Mouse (Mus musculus) hindbrain, embryonic 14.5 days (tissue): ENCODE results near the gene Tex9. TPM values are rescaled to one million over a fixed set of nuclear protein-coding genes. Genes with fewer than 3 reads are reported as not detected.

Experiments
- ATAC-seq: fragments of 200-750 bp; cut with Nextera tagmentation; 2 replicates; pipeline ENCODE4 v1.8.0; 2017; ENCODE audit warnings: moderate number of reproducible peaks, mild to moderate bottlenecking, moderate TSS enrichment, moderate library complexity; ENCODE audit not compliant: low FRiP score
- DNase-seq: peaks from one replicate; pipeline ENCODE4 v3.0.0-alpha.2; 2015; ENCODE audit warnings: low spot score
- H3K27ac ChIP-seq: fragments of 300-500 bp; sonication (generic); 2 replicates; pipeline ENCODE4 v1.5.1; 2014; ENCODE audit warnings: mild to moderate bottlenecking, moderate library complexity
- H3K27me3 ChIP-seq: fragments of 300-500 bp; sonication (generic); 2 replicates; pipeline ENCODE4 v1.6.1; 2014; ENCODE audit warnings: mild to moderate bottlenecking, low read length, mixed read lengths; ENCODE audit not compliant: control insufficient read depth, insufficient read depth
- H3K36me3 ChIP-seq: fragments of 300-500 bp; sonication (generic); replicated peaks from 2 replicates; pipeline ENCODE4 v1.6.1; 2014; ENCODE audit not compliant: control insufficient read depth, insufficient read depth
- H3K4me1 ChIP-seq: fragments of 300-500 bp; sonication (generic); replicated peaks from 2 replicates; pipeline ENCODE4 v1.6.1; 2014; ENCODE audit warnings: antibody characterized with exemption, low read length, mixed read lengths; ENCODE audit not compliant: control insufficient read depth, insufficient read depth
- H3K4me2 ChIP-seq: fragments of 300-500 bp; sonication (generic); replicated peaks from 2 replicates; pipeline ENCODE4 v1.6.1; 2014; ENCODE audit warnings: mild to moderate bottlenecking, moderate library complexity
- H3K4me3 ChIP-seq: fragments of 300-500 bp; sonication (generic); replicated peaks from 2 replicates; pipeline ENCODE4 v1.5.1; 2014; ENCODE audit warnings: mild to moderate bottlenecking, low read length
- H3K9ac ChIP-seq: fragments of 300-500 bp; sonication (generic); 2 replicates; pipeline ENCODE4 v1.6.1; 2014
- H3K9me3 ChIP-seq: fragments of 300-500 bp; sonication (generic); 2 replicates; pipeline ENCODE4 v1.6.1; 2016; ENCODE audit warnings: low read length; ENCODE audit not compliant: control insufficient read depth
- WGBS: fragments of 180-500 bp; shearing (Covaris S2); extraction: QIAGEN DNeasy Blood & Tissue Kit; methylation state at CpG from one replicate; pipeline ENCODE4 v1.1.7; 2014; 5-methylcytosine and 5-hydroxymethylcytosine counted together
- polyA plus RNA-seq: library from polyadenylated mRNA; unstranded; fragments of >200 nt; fragmentation: Nextera tagmentation; extraction: Ambion mirVana; gene quantifications from 2 replicates; pipeline ENCODE4 v1.2.1, GENCODE M21; 2014

The Tex9 gene
- polyA plus RNA-seq, 1 experiment from 2014 or later = 35.9 TPM

DNA sequence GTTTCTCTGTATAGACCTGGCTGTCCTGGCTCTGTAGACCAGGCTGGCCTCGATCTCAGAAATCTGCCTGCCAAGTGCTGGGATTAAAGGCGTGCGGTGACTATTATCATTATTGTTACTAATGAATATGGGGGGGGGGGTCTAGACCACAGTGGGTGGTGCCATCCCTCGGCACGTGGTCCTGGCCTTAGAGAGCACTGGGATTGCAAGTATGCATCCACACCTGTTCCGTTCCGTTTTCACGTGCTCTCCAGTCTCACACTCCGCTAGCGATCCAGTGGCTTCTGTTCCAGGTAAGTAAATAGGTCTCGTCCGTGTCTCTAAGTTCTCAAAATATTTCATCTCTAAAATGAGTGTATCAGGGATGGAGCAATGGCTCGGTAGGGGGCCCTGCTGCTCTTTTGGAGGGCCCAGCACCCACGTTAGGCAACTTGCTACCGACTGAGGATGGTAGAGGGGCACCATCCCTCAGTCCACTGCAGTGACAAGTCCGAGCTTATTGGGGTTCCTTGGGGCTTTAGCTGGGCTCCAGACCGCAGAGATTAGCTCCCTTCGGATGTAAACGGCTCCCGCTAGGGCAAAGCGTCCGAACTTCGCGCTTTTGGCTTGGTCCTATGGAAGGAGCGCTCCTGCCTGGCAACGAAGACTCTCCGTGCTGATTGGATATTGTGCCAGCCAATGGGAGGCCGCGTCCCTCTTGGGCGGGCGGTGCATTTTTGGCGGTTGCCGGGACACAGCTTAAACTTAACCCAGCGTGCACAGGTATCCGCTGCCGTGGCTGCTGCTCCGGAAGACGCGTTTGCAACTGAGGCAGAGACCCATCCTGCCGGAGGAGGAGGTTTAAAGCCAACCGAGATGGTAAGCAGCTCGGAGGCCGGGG is 54.0 kb downstream of the Tex9 start, which contains the start of gene Mns1:
Gene Mns1, plus strand, starts transcription at position 190 of the 880 bp plus-strand sequence.
- peak within 1 kb of the TSS; percentile 59 for H3K9ac ChIP-seq
- WGBS = 3% methylated on average over 43 of the region's 43 CpGs
- DNase-seq (peak; percentile 93), ATAC-seq (peak; percentile 97)
- H3K4me2 ChIP-seq = peak within 1 kb of the TSS; percentile 94
- H3K27me3 ChIP-seq = no peaks in the 10 kb centered on the region
- H3K9me3 ChIP-seq = no peaks in the 10 kb centered on the region
- no peak within 1 kb of the TSS for H3K27ac ChIP-seq
- H3K36me3 ChIP-seq = no peaks in the 10 kb centered on the region
- peak within 1 kb of the TSS; percentile 64 for H3K4me3 ChIP-seq
- H3K4me1 ChIP-seq = peaks cover 4% of the 10 kb centered on the region; the same call in 1 of the 2 replicates

GRCm38 (mm10) chr9:72434876-72435275 is 57.1 kb downstream of the Tex9 start:
- Histone ChIP-seq H3K4me2 (no peak overlapping the region), H3K4me1 (peaks cover 4% of the 10 kb centered on the region; the same call in 1 of the 2 replicates), H3K9ac (no peak overlapping the region), H3K9me3 (no peaks in the 10 kb centered on the region), H3K27me3 (no peaks in the 10 kb centered on the region), H3K4me3 (no peak overlapping the region), H3K36me3 (no peaks in the 10 kb centered on the region), H3K27ac (no peak overlapping the region)
- WGBS = 42% methylated on average over 9 of the region's 9 CpGs
- ATAC-seq (no peak), DNase-seq (no peak)

GRCm38 (mm10) chr9:72427861-72428260 is 64.2 kb downstream of the Tex9 start:
- H3K4me1 ChIP-seq = peaks cover 10% of the 10 kb centered on the region
- H3K4me3 ChIP-seq = no peak overlapping the region
- ATAC-seq (no peak), DNase-seq (no peak)
- no peaks in the 10 kb centered on the region for H3K36me3 ChIP-seq
- H3K9me3 ChIP-seq = no peaks in the 10 kb centered on the region
- 75% methylated on average over 4 of the region's 4 CpGs for WGBS
- H3K27me3 ChIP-seq = no peaks in the 10 kb centered on the region
- H3K9ac ChIP-seq = no peak overlapping the region
- no peak overlapping the region for H3K27ac ChIP-seq
- no peak overlapping the region for H3K4me2 ChIP-seq

DNA sequence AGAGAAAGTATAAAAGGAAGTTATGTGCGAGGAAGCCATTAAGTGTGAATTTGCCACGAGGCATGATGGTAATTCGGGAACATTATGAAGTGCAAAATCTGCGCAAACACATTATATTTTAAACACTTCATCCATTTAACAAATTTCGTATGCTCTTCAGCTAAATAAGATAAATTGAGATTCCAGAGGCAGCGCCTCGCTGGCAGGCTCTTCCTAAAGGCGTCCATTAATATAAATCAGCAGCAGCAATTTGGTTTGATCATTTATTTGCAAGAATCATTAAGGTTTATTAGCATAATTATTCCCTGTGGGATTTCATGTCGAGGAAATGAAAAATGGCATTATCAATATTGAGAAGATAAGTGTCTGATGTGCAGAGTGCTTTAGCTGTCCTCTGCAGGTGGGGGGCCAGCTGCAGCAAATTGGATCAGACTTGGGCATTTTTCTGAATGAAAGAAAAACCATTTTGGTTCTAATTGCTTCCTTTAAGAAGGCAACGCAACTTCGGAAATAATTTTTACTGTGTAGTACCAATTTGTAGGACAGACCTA is 66.6 kb downstream of the Tex9 start:
- peak; percentile 52; the same call in 1 of the 2 replicates for ATAC-seq
- 37% methylated on average over 11 of the region's 11 CpGs for WGBS
- H3K27me3 ChIP-seq = no peaks in the 10 kb centered on the region

GRCm38 (mm10) chr9:72422753-72423152 is 69.3 kb downstream of the Tex9 start:
- peaks cover 29% of the 10 kb centered on the region for H3K4me1 ChIP-seq
- H3K27ac ChIP-seq = peak overlapping the region; percentile 80
- H3K36me3 ChIP-seq = no peaks in the 10 kb centered on the region
- H3K9ac ChIP-seq = no peak overlapping the region
- no peak for DNase-seq
- ATAC-seq = no peak
- no peaks in the 10 kb centered on the region for H3K27me3 ChIP-seq
- WGBS = 87% methylated on average over 2 of the region's 2 CpGs
- no peaks in the 10 kb centered on the region for H3K9me3 ChIP-seq
- H3K4me3 ChIP-seq = no peak overlapping the region
- no peak overlapping the region for H3K4me2 ChIP-seq

More for the DNA sequence above, 66.6 kb downstream of the Tex9 start:
- Histone ChIP-seq H3K9me3 (no peaks in the 10 kb centered on the region), H3K36me3 (no peaks in the 10 kb centered on the region), H3K4me3 (no peak overlapping the region), H3K27ac (no peak overlapping the region; the same call in 1 of the 2 replicates), H3K9ac (no peak overlapping the region), H3K4me2 (peak overlapping the region; percentile 18; the same call in 1 of the 2 replicates), H3K4me1 (peaks cover 29% of the 10 kb centered on the region)
- peak; percentile 71 for DNase-seq

DNA sequence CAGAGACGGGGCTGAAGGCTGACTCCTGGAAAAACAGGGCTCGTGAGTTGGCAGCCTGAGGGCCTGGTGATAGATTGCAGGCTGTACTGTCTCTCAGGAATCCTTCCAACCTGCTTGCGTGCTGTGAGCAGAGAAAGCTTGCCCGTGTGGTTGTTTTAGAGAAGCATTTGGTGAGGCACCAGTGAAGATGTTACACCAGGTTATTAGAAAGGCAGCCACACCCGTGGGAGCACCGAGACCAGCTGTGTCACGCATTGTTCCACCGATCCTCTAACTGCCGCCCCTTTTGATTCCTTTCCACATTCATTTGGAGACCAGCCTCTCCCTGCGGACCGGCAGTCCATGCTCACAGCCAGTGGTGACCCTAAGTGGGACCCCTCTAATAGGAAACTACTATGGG is 69.7 kb downstream of the Tex9 start:
- ATAC-seq (no peak; the same call in 1 of the 2 replicates), DNase-seq (no peak)
- Histone ChIP-seq H3K4me1 (peaks cover 29% of the 10 kb centered on the region), H3K36me3 (no peaks in the 10 kb centered on the region), H3K4me3 (no peak overlapping the region), H3K27ac (peak overlapping the region; percentile 80), H3K27me3 (no peaks in the 10 kb centered on the region), H3K9ac (no peak overlapping the region; the same call in 1 of the 2 replicates), H3K9me3 (no peaks in the 10 kb centered on the region), H3K4me2 (peak overlapping the region; percentile 6; the same call in 1 of the 2 replicates)
- 30% methylated on average over 11 of the region's 11 CpGs for WGBS

- Histone ChIP-seq H3K36me3 (no peaks in the 10 kb centered on the region), H3K27me3 (no peaks in the 10 kb centered on the region), H3K4me3 (no peak overlapping the region), H3K9ac (no peak overlapping the region), H3K27ac (peak overlapping the region; percentile 80), H3K4me1 (peaks cover 24% of the 10 kb centered on the region), H3K4me2 (no peak overlapping the region), H3K9me3 (no peaks in the 10 kb centered on the region)
- ATAC-seq (no peak), DNase-seq (no peak)
- 79% methylated on average over 3 of the region's 3 CpGs for WGBS
These were observed 71.5 kb downstream of the Tex9 start for GRCm38 (mm10) chr9:72420490-72420889.

GRCm38 (mm10) chr9:72418443-72418842 is 73.6 kb downstream of the Tex9 start:
- Histone ChIP-seq H3K4me3 (no peak overlapping the region), H3K36me3 (no peaks in the 10 kb centered on the region), H3K9me3 (no peaks in the 10 kb centered on the region), H3K4me2 (no peak overlapping the region), H3K9ac (no peak overlapping the region), H3K27me3 (no peaks in the 10 kb centered on the region), H3K27ac (no peak overlapping the region), H3K4me1 (peaks cover 19% of the 10 kb centered on the region)
- WGBS = 87% methylated on average over 3 of the region's 3 CpGs
- no peak for ATAC-seq
- DNase-seq = no peak

DNA sequence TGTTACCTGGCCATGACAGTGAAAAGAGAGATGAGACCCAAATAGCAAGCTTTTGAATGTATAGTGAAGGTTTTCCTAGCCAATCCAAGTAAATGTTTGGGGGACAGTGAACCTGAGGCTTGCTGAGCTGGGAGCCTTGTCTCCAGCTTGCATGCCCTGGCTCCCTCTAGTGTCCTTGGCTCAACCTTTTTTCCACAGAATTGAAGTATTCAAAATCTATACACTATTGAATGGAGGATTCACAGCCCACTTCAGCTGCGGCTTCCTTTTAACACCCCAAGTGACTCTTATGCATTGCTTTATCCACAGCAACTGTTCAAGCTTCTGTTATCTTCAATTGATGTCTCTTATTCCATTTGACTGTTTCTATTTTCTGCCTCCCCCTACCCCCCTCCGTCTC is 80.3 kb downstream of the Tex9 start:
- peak; percentile 69 for DNase-seq

More for the DNA sequence above, 80.3 kb downstream of the Tex9 start:
- Histone ChIP-seq H3K4me2 (no peak overlapping the region), H3K9ac (no peak overlapping the region), H3K4me3 (no peak overlapping the region), H3K9me3 (no peaks in the 10 kb centered on the region), H3K36me3 (no peaks in the 10 kb centered on the region), H3K27ac (no peak overlapping the region), H3K27me3 (no peaks in the 10 kb centered on the region), H3K4me1 (no peaks in the 10 kb centered on the region)
- 92% methylated on average over 2 of the region's 2 CpGs for WGBS
- ATAC-seq = no peak
